Mouse (Mus musculus) MEL (cell line): ENCODE measurements around the gene Nanog. TPM values are rescaled to one million over a fixed set of nuclear protein-coding genes. Genes with fewer than 3 reads are reported as not detected.

Source experiments
- DNase-seq: peaks from one replicate; pipeline ENCODE4 v3.0.0; 2011; ENCODE audit warnings: low read depth, low spot score
- H3K27ac ChIP-seq: 2 replicates; pipeline ENCODE4 v1.5.1; 2012; ENCODE audit warnings: low read depth, mild to moderate bottlenecking, control low read depth, low read length, moderate library complexity; ENCODE audit not compliant: control insufficient read depth
- H3K27me3 ChIP-seq, 2 experiments: fragments of 150-350 bp in 1 of 2; sonication (generic) in 1 of 2; 2 replicates each; pipeline ENCODE4 v1.6.1; 2012; ENCODE audit warnings: low read length in 2 of 2, mild to moderate bottlenecking in 2 of 2, improper control_type of control experiment in 1 of 2, moderate library complexity in 1 of 2; ENCODE audit not compliant: insufficient read depth in 2 of 2, control insufficient read depth in 1 of 2
- H3K36me3 ChIP-seq, 2 experiments: 2 replicates each; pipeline ENCODE4 v1.6.1; 2012 to 2014; ENCODE audit warnings: low read length in 2 of 2, improper control_type of control experiment in 1 of 2, inconsistent platforms in 1 of 2, mild to moderate bottlenecking in 1 of 2; ENCODE audit not compliant: insufficient read depth in 2 of 2, control insufficient read depth in 1 of 2
- H3K4me1 ChIP-seq, 2 experiments: fragments of 150-350 bp in 1 of 2; sonication (generic) in 1 of 2; 2 replicates each; pipeline ENCODE4 v1.6.1; 2012; ENCODE audit warnings: low read length in 2 of 2, improper control_type of control experiment in 1 of 2, mild to moderate bottlenecking in 1 of 2; ENCODE audit not compliant: insufficient read depth in 2 of 2, control insufficient read depth in 1 of 2
- H3K4me3 ChIP-seq, 2 experiments: fragments of 150-350 bp in 1 of 2; sonication (generic) in 1 of 2; 2 replicates each; pipeline ENCODE4 v1.5.1; 2012; ENCODE audit warnings: low read depth in 2 of 2, low read length in 2 of 2, mild to moderate bottlenecking in 2 of 2, moderate library complexity in 2 of 2, control low read depth in 1 of 2, improper control_type of control experiment in 1 of 2; ENCODE audit not compliant: control insufficient read depth in 1 of 2, insufficient read depth in 1 of 2
- H3K79me2 ChIP-seq: 2 replicates; pipeline ENCODE4 v1.6.1; 2012; ENCODE audit warnings: mild to moderate bottlenecking, low read length, moderate library complexity; ENCODE audit not compliant: control insufficient read depth, poor library complexity, insufficient read depth
- H3K9ac ChIP-seq: 2 replicates; pipeline ENCODE4 v1.6.1; 2012; ENCODE audit warnings: low read depth, mild to moderate bottlenecking, control low read depth, low read length, moderate library complexity; ENCODE audit not compliant: control insufficient read depth, poor library complexity, severe bottlenecking
- H3K9me3 ChIP-seq: fragments of 150-350 bp; sonication (generic); replicated peaks from 2 replicates; pipeline ENCODE4 v1.6.1; 2012; ENCODE audit warnings: mild to moderate bottlenecking, low read length, improper control_type of control experiment, moderate library complexity; ENCODE audit not compliant: insufficient read depth
- BHLHE40 ChIP-seq: IDR thresholded peaks from 2 replicates; pipeline ENCODE4 v1.6.1; 2012; ENCODE audit warnings: low read depth, mild to moderate bottlenecking, inconsistent platforms, low read length, improper control_type of control experiment, borderline replicate concordance
- CHD1 ChIP-seq: IDR thresholded peaks from 2 replicates; pipeline ENCODE4 v1.6.1; 2012; ENCODE audit warnings: low read depth, mild to moderate bottlenecking, inconsistent platforms, low read length, improper control_type of control experiment
- GABPA ChIP-seq: IDR thresholded peaks from 2 replicates; pipeline ENCODE4 v1.6.1; 2012; ENCODE audit warnings: low read depth, mild to moderate bottlenecking, inconsistent platforms, low read length, improper control_type of control experiment, moderate library complexity
- HCFC1 ChIP-seq: IDR thresholded peaks from 2 replicates; pipeline ENCODE4 v1.6.1; 2012; ENCODE audit warnings: low read depth, mild to moderate bottlenecking, inconsistent platforms, low read length, improper control_type of control experiment, moderate library complexity
- JUND ChIP-seq: IDR thresholded peaks from 2 replicates; pipeline ENCODE4 v1.6.1; 2011; ENCODE audit warnings: low read depth, mild to moderate bottlenecking, improper control_type of control experiment, low read length
- KAT2A ChIP-seq: conservative IDR thresholded peaks from 2 replicates; pipeline ENCODE4 v1.6.1; 2012; ENCODE audit warnings: low read depth, low read length, improper control_type of control experiment, inconsistent platforms
- MAX ChIP-seq: IDR thresholded peaks from 2 replicates; pipeline ENCODE4 v1.6.1; 2011; ENCODE audit warnings: low read length, improper control_type of control experiment
- MYC ChIP-seq: IDR thresholded peaks from 2 replicates; pipeline ENCODE4 v1.6.1; 2011; ENCODE audit warnings: low read depth, mild to moderate bottlenecking, low read length, improper control_type of control experiment, moderate library complexity
- NELFE ChIP-seq: IDR thresholded peaks from 2 replicates; pipeline ENCODE4 v1.6.1; 2011; ENCODE audit warnings: low read depth, low read length, improper control_type of control experiment
- NRF1 ChIP-seq: IDR thresholded peaks from 2 replicates; pipeline ENCODE4 v1.6.1; 2014; ENCODE audit warnings: low read depth, mild to moderate bottlenecking, inconsistent platforms, low read length, improper control_type of control experiment, moderate library complexity; ENCODE audit not compliant: poor library complexity, insufficient read depth, severe bottlenecking
- POLR2A ChIP-seq, 2 experiments: IDR thresholded peaks; 2 replicates each; pipeline ENCODE4 v1.6.1; 2011 to 2012; ENCODE audit warnings: low read length in 2 of 2, mild to moderate bottlenecking in 2 of 2, control low read depth in 1 of 2, improper control_type of control experiment in 1 of 2, low read depth in 1 of 2, moderate library complexity in 1 of 2; ENCODE audit not compliant: control insufficient read depth in 1 of 2, insufficient read depth in 1 of 2, poor library complexity in 1 of 2
- POLR2AphosphoS5 ChIP-seq: IDR thresholded peaks from 2 replicates; pipeline ENCODE4 v1.6.1; 2012; ENCODE audit warnings: low read depth, borderline replicate concordance, mild to moderate bottlenecking, inconsistent platforms, low read length, moderate library complexity, mixed read lengths
- RCOR1 ChIP-seq: IDR thresholded peaks from 2 replicates; pipeline ENCODE4 v1.6.1; 2012; ENCODE audit warnings: low read depth, mild to moderate bottlenecking, inconsistent platforms, low read length, improper control_type of control experiment
- SMC3 ChIP-seq: IDR thresholded peaks from 2 replicates; pipeline ENCODE4 v1.6.1; 2011; ENCODE audit warnings: low read depth, low read length, improper control_type of control experiment
- TCF12 ChIP-seq: IDR thresholded peaks from 2 replicates; pipeline ENCODE4 v1.6.1; 2014; ENCODE audit warnings: low read depth, mild to moderate bottlenecking, inconsistent platforms, low read length, improper control_type of control experiment, moderate library complexity
- USF1 ChIP-seq: IDR thresholded peaks from 2 replicates; pipeline ENCODE4 v1.6.1; 2014; ENCODE audit warnings: low read depth, mild to moderate bottlenecking, inconsistent platforms, low read length, improper control_type of control experiment, moderate library complexity
- ZKSCAN1 ChIP-seq: IDR thresholded peaks from 2 replicates; pipeline ENCODE4 v1.6.1; 2012; ENCODE audit warnings: low read depth, mild to moderate bottlenecking, inconsistent platforms, low read length, improper control_type of control experiment, moderate library complexity
- polyA plus RNA-seq, 2 experiments: library from polyadenylated mRNA; stranded (reverse) in 1 of 2; unstranded in 1 of 2; fragments of >175 nt in 1 of 2; fragments of >200 nt in 1 of 2; gene quantifications; 2 replicates each; pipeline versions ENCODE4 v1.2.1 to v1.2.4; 2012; ENCODE audit warnings: low replicate concordance in 2 of 2, low read depth in 1 of 2; ENCODE audit not compliant: insufficient read length in 2 of 2, insufficient read depth in 1 of 2, missing spikeins in 1 of 2
- total RNA-seq: library from RNA; depleted of rRNA; stranded (reverse); fragments of 300-350 nt; gene quantifications from 2 replicates; pipeline ENCODE4 v1.2.3, GENCODE M21; 2012

The Nanog gene
- total and polyA plus RNA-seq, 3 experiments: 0.63 TPM; not detected in 2

- Histone ChIP-seq H3K4me3 (no peak overlapping the region), H3K9me3 (no peaks in the 10 kb centered on the region), H3K79me2 (no peaks in the 10 kb centered on the region), H3K4me1 (no peaks in the 10 kb centered on the region), H3K27me3 (peaks cover 6 to 13% of the 10 kb centered on the region in 2 experiments), H3K27ac (no peak overlapping the region), H3K36me3 (no peaks in the 10 kb centered on the region), H3K9ac (no peak overlapping the region)
- DNase-seq: no peak
- TF ChIP-seq GABPA: no peak
These were observed 43.6 kb upstream of the Nanog start for GRCm38 (mm10) chr6:122663596-122664206.

GRCm38 (mm10) chr6:122665866-122666265 is 41.4 kb upstream of the Nanog start:
- H3K36me3 ChIP-seq: no peaks in the 10 kb centered on the region
- no peak for TF ChIP-seq GABPA
- TF ChIP-seq KAT2A: no peak
- TF ChIP-seq USF1: no peak
- TF ChIP-seq JUND: no peak
- TF ChIP-seq POLR2A (IDR thresholded peaks at IDR 0.05; ENCODE audit: control insufficient read depth in 1 of 2, insufficient read depth in 1 of 2, low read depth in 1 of 2, low read length in 2 of 2, poor library complexity in 1 of 2): no peak
- TF ChIP-seq TCF12: no peak
- no peak for TF ChIP-seq HCFC1
- no peak for TF ChIP-seq POLR2AphosphoS5
- no peak for TF ChIP-seq NRF1
- no peak for TF ChIP-seq SMC3
- TF ChIP-seq NELFE: no peak
- TF ChIP-seq RCOR1: no peak
- TF ChIP-seq BHLHE40: no peak
- no peak for TF ChIP-seq MAX
- TF ChIP-seq ZKSCAN1: no peak
- no peak for TF ChIP-seq MYC
- no peak for TF ChIP-seq CHD1
- H3K4me1 ChIP-seq: no peaks in the 10 kb centered on the region
- no peak overlapping the region for H3K27ac ChIP-seq
- DNase-seq: no peak
- H3K9ac ChIP-seq: no peak overlapping the region
- no peaks in the 10 kb centered on the region for H3K79me2 ChIP-seq
- H3K4me3 ChIP-seq: no peak overlapping the region
- no peaks in the 10 kb centered on the region for H3K9me3 ChIP-seq
- H3K27me3 ChIP-seq: peaks cover 6 to 13% of the 10 kb centered on the region in 2 experiments
